Mouse (Mus musculus) megakaryocyte, embryonic 14.5 days (primary cell): ENCODE results near the gene Traip.

Experiments used
- FLI1 ChIP-seq: IDR thresholded peaks from 2 replicates; pipeline ENCODE4 v1.6.1; 2012; ENCODE audit warnings: low read length, inconsistent platforms, mixed read lengths
- GATA1 ChIP-seq: IDR thresholded peaks from 3 replicates; pipeline ENCODE4 v1.6.1; 2012; ENCODE audit warnings: mixed read lengths, low read length, inconsistent platforms, borderline replicate concordance

DNA sequence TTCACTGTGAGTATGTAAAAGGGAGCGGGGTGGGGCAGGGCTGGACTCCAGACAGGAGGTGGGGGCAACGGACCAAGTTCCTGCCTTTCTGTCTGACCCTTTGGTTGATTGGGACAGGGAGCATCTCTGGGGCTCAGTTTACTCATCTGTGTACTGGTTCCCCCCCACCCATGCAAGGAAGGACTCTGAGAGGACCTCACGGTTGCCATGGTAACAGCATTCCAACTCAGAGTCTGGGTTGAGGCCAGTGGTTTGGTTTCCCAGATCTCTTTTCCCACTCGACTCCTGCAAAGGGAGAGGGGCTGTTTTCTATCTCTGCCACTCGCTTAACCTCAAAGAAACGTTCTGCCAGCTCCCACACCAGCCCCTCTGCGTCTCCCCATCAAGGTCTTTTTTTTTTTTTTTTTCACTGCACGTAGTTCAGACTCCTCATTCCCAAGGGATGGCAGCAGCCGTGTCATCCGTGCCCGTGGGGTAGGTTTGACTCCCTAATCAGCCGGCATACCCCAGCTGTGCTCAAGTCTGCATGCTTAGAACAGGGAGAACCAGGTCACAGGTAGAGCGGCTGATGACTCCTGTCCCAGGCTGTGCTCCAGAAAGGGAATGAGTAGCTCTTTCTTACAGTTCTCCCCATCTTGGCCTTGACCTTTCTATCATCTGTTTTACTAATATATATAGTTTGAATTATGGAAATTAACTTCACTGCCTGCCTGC lies 31.9 kb upstream of the Traip start:
- TF ChIP-seq GATA1 (no peak), FLI1 (no peak)
